In genomic region chr10:80054911-80055310, GRCm38 (mm10) we compare ENCODE assay signal across 8 mouse cellular contexts. TPM values are rescaled to one million over a fixed set of nuclear protein-coding genes. Genes with fewer than 3 reads are reported as not detected.
DNase-seq lines count a peak whose midpoint lies in the region; ATAC-seq and TF ChIP-seq lines count a peak whose summit lies in the region.
"Not testable (repeated sequence)": the region's sequence is repeated elsewhere in the genome, so short reads cannot be mapped to it uniquely, and the experiment has no call there.

No protein-coding gene starts in this region.

- TF ChIP-seq CTCF in G1E (IDR thresholded peaks at IDR 0.05; ENCODE audit: low read depth, low read length); forebrain, postnatal 0 days (IDR thresholded peaks at IDR 0.05; ENCODE audit: low read depth); kidney, postnatal 0 days (IDR thresholded peaks at IDR 0.05; ENCODE audit: low read depth): not testable (repeated sequence)

- peak overlapping the region; percentile 23; the same call in 1 of the 2 replicates for H3K9ac ChIP-seq in embryonic facial prominence, embryonic 11.5 days (replicated peaks; ENCODE audit: low read length)
- peak overlapping the region; percentile 95 for H3K9ac ChIP-seq in forebrain, postnatal 0 days
- H3K9ac ChIP-seq in hindbrain, embryonic 13.5 days: peak overlapping the region; percentile 97
- peak overlapping the region; percentile 96 for H3K9ac ChIP-seq in kidney, postnatal 0 days (ENCODE audit: low read depth, low read length)
- H3K9ac ChIP-seq in liver, embryonic 15.5 days: peak overlapping the region; percentile 100
- H3K9ac ChIP-seq in midbrain, embryonic 14.5 days (replicated peaks; ENCODE audit: low read length): peak overlapping the region; percentile 96
- not testable (repeated sequence) for H3K9ac ChIP-seq in stomach, embryonic 15.5 days

- not testable (repeated sequence) for ATAC-seq in G1E (ENCODE audit: extremely low read depth, insufficient number of reproducible peaks, low FRiP score, poor library complexity, severe bottlenecking); embryonic facial prominence, embryonic 11.5 days (replicated peaks; ENCODE audit: insufficient number of reproducible peaks, low FRiP score, low TSS enrichment, low read depth); forebrain, postnatal 0 days; hindbrain, embryonic 13.5 days (ENCODE audit: low FRiP score); kidney, postnatal 0 days (replicated peaks; ENCODE audit: low FRiP score, low read depth); liver, embryonic 15.5 days (ENCODE audit: insufficient read depth); midbrain, embryonic 14.5 days (ENCODE audit: low FRiP score, low TSS enrichment); stomach, embryonic 15.5 days (ENCODE audit: insufficient read depth, low FRiP score, low read depth)

- H3K9me3 ChIP-seq in G1E (replicated peaks); embryonic facial prominence, embryonic 11.5 days (replicated peaks; ENCODE audit: control insufficient read depth, low read length); forebrain, postnatal 0 days (ENCODE audit: low read length); hindbrain, embryonic 13.5 days; kidney, postnatal 0 days (replicated peaks; ENCODE audit: low read length); liver, embryonic 15.5 days (replicated peaks); midbrain, embryonic 14.5 days (ENCODE audit: control insufficient read depth, low read length); stomach, embryonic 15.5 days: not testable (repeated sequence)

- not testable (repeated sequence) for H3K27ac ChIP-seq in embryonic facial prominence, embryonic 11.5 days (replicated peaks; ENCODE audit: low read depth, low read length); midbrain, embryonic 14.5 days (replicated peaks; ENCODE audit: low read depth, low read length); stomach, embryonic 15.5 days
- 0 out of 2 replicates have a peak overlapping the region, but pooled peaks have one; percentile 15 for H3K27ac ChIP-seq in forebrain, postnatal 0 days (ENCODE audit: low read depth, low read length)
- peak overlapping the region; percentile 98 for H3K27ac ChIP-seq in hindbrain, embryonic 13.5 days
- peak overlapping the region; percentile 100; the same call in 1 of the 2 replicates for H3K27ac ChIP-seq in kidney, postnatal 0 days
- H3K27ac ChIP-seq in liver, embryonic 15.5 days (replicated peaks): peak overlapping the region; percentile 99; the same call in 1 of the 2 replicates

- H3K27me3 ChIP-seq in G1E (ENCODE audit: insufficient read depth, low read length); embryonic facial prominence, embryonic 11.5 days (ENCODE audit: control insufficient read depth, insufficient read depth, low read length); forebrain, postnatal 0 days (ENCODE audit: insufficient read depth, low read length); hindbrain, embryonic 13.5 days; kidney, postnatal 0 days (ENCODE audit: insufficient read depth, low read length); liver, embryonic 15.5 days; midbrain, embryonic 14.5 days (ENCODE audit: control insufficient read depth, insufficient read depth, low read length); stomach, embryonic 15.5 days (replicated peaks): not testable (repeated sequence)

- H3K4me3 ChIP-seq in G1E (ENCODE audit: low read depth, low read length): peak overlapping the region; percentile 85
- peak overlapping the region; percentile 65; the same call in 1 of the 2 replicates for H3K4me3 ChIP-seq in embryonic facial prominence, embryonic 11.5 days (ENCODE audit: low read depth, low read length)
- peak overlapping the region; percentile 93 for H3K4me3 ChIP-seq in forebrain, postnatal 0 days (ENCODE audit: low read depth, low read length)
- H3K4me3 ChIP-seq in hindbrain, embryonic 13.5 days: peak overlapping the region; percentile 87
- peak overlapping the region; percentile 71 for H3K4me3 ChIP-seq in kidney, postnatal 0 days (replicated peaks; ENCODE audit: low read depth, low read length)
- H3K4me3 ChIP-seq in liver, embryonic 15.5 days (replicated peaks): peak overlapping the region; percentile 97
- peak overlapping the region; percentile 83 for H3K4me3 ChIP-seq in midbrain, embryonic 14.5 days (replicated peaks; ENCODE audit: low read depth, low read length)
- peak overlapping the region; percentile 81 for H3K4me3 ChIP-seq in stomach, embryonic 15.5 days (replicated peaks)

- peaks cover 74% of the 10 kb centered on the region for H3K4me1 ChIP-seq in G1E (ENCODE audit: insufficient read depth, low read depth, low read length)
- not testable (repeated sequence) for H3K4me1 ChIP-seq in embryonic facial prominence, embryonic 11.5 days (ENCODE audit: control insufficient read depth, insufficient read depth, low read length); forebrain, postnatal 0 days (ENCODE audit: insufficient read depth)
- peaks cover 28% of the 10 kb centered on the region for H3K4me1 ChIP-seq in hindbrain, embryonic 13.5 days (replicated peaks)
- peaks cover 25% of the 10 kb centered on the region for H3K4me1 ChIP-seq in kidney, postnatal 0 days (replicated peaks; ENCODE audit: insufficient read depth, low read length)
- H3K4me1 ChIP-seq in liver, embryonic 15.5 days (replicated peaks): peaks cover 61% of the 10 kb centered on the region
- peaks cover 13% of the 10 kb centered on the region; the same call in 1 of the 2 replicates for H3K4me1 ChIP-seq in midbrain, embryonic 14.5 days (ENCODE audit: control insufficient read depth, insufficient read depth, low read length)
- peaks cover 28% of the 10 kb centered on the region for H3K4me1 ChIP-seq in stomach, embryonic 15.5 days

- peak overlapping the region; percentile 61 for H3K4me2 ChIP-seq in embryonic facial prominence, embryonic 11.5 days (ENCODE audit: low read depth, low read length)
- peak overlapping the region; percentile 77 for H3K4me2 ChIP-seq in forebrain, postnatal 0 days (ENCODE audit: low read depth)
- H3K4me2 ChIP-seq in hindbrain, embryonic 13.5 days: peak overlapping the region; percentile 80
- H3K4me2 ChIP-seq in kidney, postnatal 0 days (ENCODE audit: low read length): peak overlapping the region; percentile 71
- peak overlapping the region; percentile 83 for H3K4me2 ChIP-seq in liver, embryonic 15.5 days
- H3K4me2 ChIP-seq in midbrain, embryonic 14.5 days (ENCODE audit: low read length): peak overlapping the region; percentile 83
- H3K4me2 ChIP-seq in stomach, embryonic 15.5 days: peak overlapping the region; percentile 77

- 48% methylated on average over 3 of the region's 3 CpGs for WGBS in embryonic facial prominence, embryonic 11.5 days
- WGBS in forebrain, postnatal 0 days: 21% methylated on average over 3 of the region's 3 CpGs
- 21% methylated on average over 3 of the region's 3 CpGs for WGBS in hindbrain, embryonic 13.5 days
- WGBS in kidney, postnatal 0 days: 9% methylated on average over 3 of the region's 3 CpGs
- 13% methylated on average over 3 of the region's 3 CpGs for WGBS in liver, embryonic 15.5 days (ENCODE audit: insufficient replicate concordance)
- 15% methylated on average over 3 of the region's 3 CpGs for WGBS in midbrain, embryonic 14.5 days
- 18% methylated on average over 3 of the region's 3 CpGs for WGBS in stomach, embryonic 15.5 days

- peaks cover 54% of the 10 kb centered on the region for H3K36me3 ChIP-seq in G1E (replicated peaks)
- not testable (repeated sequence) for H3K36me3 ChIP-seq in embryonic facial prominence, embryonic 11.5 days (replicated peaks; ENCODE audit: control insufficient read depth, insufficient read depth, low read depth, low read length)
- H3K36me3 ChIP-seq in forebrain, postnatal 0 days (ENCODE audit: insufficient read depth): peaks cover 40% of the 10 kb centered on the region
- H3K36me3 ChIP-seq in hindbrain, embryonic 13.5 days: peaks cover 43% of the 10 kb centered on the region
- peaks cover 27% of the 10 kb centered on the region for H3K36me3 ChIP-seq in kidney, postnatal 0 days (ENCODE audit: insufficient read depth, low read length)
- peaks cover 52% of the 10 kb centered on the region for H3K36me3 ChIP-seq in liver, embryonic 15.5 days (replicated peaks)
- peaks cover 44% of the 10 kb centered on the region for H3K36me3 ChIP-seq in midbrain, embryonic 14.5 days (ENCODE audit: control insufficient read depth, insufficient read depth, low read length)
- peaks cover 29% of the 10 kb centered on the region for H3K36me3 ChIP-seq in stomach, embryonic 15.5 days

- not testable (repeated sequence) for DNase-seq in G1E (ENCODE audit: low spot score); embryonic facial prominence, embryonic 11.5 days (ENCODE audit: low spot score); forebrain, postnatal 0 days; kidney, postnatal 0 days (ENCODE audit: low spot score); midbrain, embryonic 14.5 days

RNA-seq across cellular contexts. Expression of gene Gpx4, which starts 7.9 kb away (rescaled TPM):
- total RNA-seq in G1E (2014; fragmentation: Nextera tagmentation): 274 and 290 TPM in 2 replicates
- total RNA-seq in G1E (2017): 767 and 808 TPM in 2 replicates
- 1,138 and 1,173 TPM in 2 replicates for polyA plus RNA-seq in G1E (2012)
- polyA plus RNA-seq in embryonic facial prominence, embryonic 11.5 days (2014; fragmentation: Nextera tagmentation; extraction: Ambion mirVana): 515 and 565 TPM in 2 replicates
- total RNA-seq in forebrain, postnatal 0 days (2014; rRNA removed): 401 and 478 TPM in 2 replicates
- polyA plus RNA-seq in forebrain, postnatal 0 days (2015; fragmentation: Nextera tagmentation; extraction: Ambion mirVana): 644 and 800 TPM in 2 replicates
- 509 and 531 TPM in 2 replicates for polyA plus RNA-seq in hindbrain, embryonic 13.5 days (2015; fragmentation: Nextera tagmentation; extraction: Ambion mirVana)
- 901 and 946 TPM in 2 replicates for polyA plus RNA-seq in kidney, postnatal 0 days (2015; fragmentation: Nextera tagmentation; extraction: Ambion mirVana)
- 603 and 658 TPM in 2 replicates for polyA plus RNA-seq in liver, embryonic 15.5 days (2015; fragmentation: Nextera tagmentation; extraction: Ambion mirVana)
- polyA plus RNA-seq in midbrain, embryonic 14.5 days (2014; fragmentation: Nextera tagmentation; extraction: Ambion mirVana): 508 and 543 TPM in 2 replicates
- polyA plus RNA-seq in stomach, embryonic 15.5 days (2015; fragmentation: Nextera tagmentation; extraction: Ambion mirVana): 500 and 567 TPM in 2 replicates

RNA-seq across cellular contexts. Expression of gene Polr2e, which starts 15.3 kb away (rescaled TPM):
- 74.3 and 90.2 TPM in 2 replicates for total RNA-seq in G1E (2014; fragmentation: Nextera tagmentation)
- 54.6 TPM in 2 replicates for total RNA-seq in G1E (2017)
- polyA plus RNA-seq in G1E (2012): 148 and 206 TPM in 2 replicates
- 266 and 287 TPM in 2 replicates for polyA plus RNA-seq in embryonic facial prominence, embryonic 11.5 days (2014; fragmentation: Nextera tagmentation; extraction: Ambion mirVana)
- 104 and 129 TPM in 2 replicates for total RNA-seq in forebrain, postnatal 0 days (2014; rRNA removed)
- 168 and 184 TPM in 2 replicates for polyA plus RNA-seq in forebrain, postnatal 0 days (2015; fragmentation: Nextera tagmentation; extraction: Ambion mirVana)
- polyA plus RNA-seq in hindbrain, embryonic 13.5 days (2015; fragmentation: Nextera tagmentation; extraction: Ambion mirVana): 150 and 154 TPM in 2 replicates
- polyA plus RNA-seq in kidney, postnatal 0 days (2015; fragmentation: Nextera tagmentation; extraction: Ambion mirVana): 208 and 210 TPM in 2 replicates
- polyA plus RNA-seq in liver, embryonic 15.5 days (2015; fragmentation: Nextera tagmentation; extraction: Ambion mirVana): 81.3 and 84.4 TPM in 2 replicates
- 157 and 167 TPM in 2 replicates for polyA plus RNA-seq in midbrain, embryonic 14.5 days (2014; fragmentation: Nextera tagmentation; extraction: Ambion mirVana)
- 188 and 199 TPM in 2 replicates for polyA plus RNA-seq in stomach, embryonic 15.5 days (2015; fragmentation: Nextera tagmentation; extraction: Ambion mirVana)

RNA-seq across cellular contexts. Expression of gene Arhgap45, which starts 38.5 kb away (rescaled TPM):
- total RNA-seq in G1E (2014; fragmentation: Nextera tagmentation): 56.7 and 59.4 TPM in 2 replicates
- 104 and 113 TPM in 2 replicates for total RNA-seq in G1E (2017)
- polyA plus RNA-seq in G1E (2012): 179 and 186 TPM in 2 replicates
- 5.2 and 6.7 TPM in 2 replicates for polyA plus RNA-seq in embryonic facial prominence, embryonic 11.5 days (2014; fragmentation: Nextera tagmentation; extraction: Ambion mirVana)
- total RNA-seq in forebrain, postnatal 0 days (2014; rRNA removed): 2.3 and 2.4 TPM in 2 replicates
- polyA plus RNA-seq in forebrain, postnatal 0 days (2015; fragmentation: Nextera tagmentation; extraction: Ambion mirVana): 1.2 and 1.7 TPM in 2 replicates
- 2.5 and 2.8 TPM in 2 replicates for polyA plus RNA-seq in hindbrain, embryonic 13.5 days (2015; fragmentation: Nextera tagmentation; extraction: Ambion mirVana)
- 4.0 and 4.6 TPM in 2 replicates for polyA plus RNA-seq in kidney, postnatal 0 days (2015; fragmentation: Nextera tagmentation; extraction: Ambion mirVana)
- polyA plus RNA-seq in liver, embryonic 15.5 days (2015; fragmentation: Nextera tagmentation; extraction: Ambion mirVana): 15.7 and 18.2 TPM in 2 replicates
- polyA plus RNA-seq in midbrain, embryonic 14.5 days (2014; fragmentation: Nextera tagmentation; extraction: Ambion mirVana): 0.39 and 1.4 TPM in 2 replicates
- polyA plus RNA-seq in stomach, embryonic 15.5 days (2015; fragmentation: Nextera tagmentation; extraction: Ambion mirVana): 9.1 and 10.0 TPM in 2 replicates

RNA-seq across cellular contexts. Expression of gene Sbno2, which starts 50.5 kb away (rescaled TPM):
- total RNA-seq in G1E (2014; fragmentation: Nextera tagmentation) (24.7 and 34.2 TPM in 2 replicates), G1E (2017) (18.0 and 18.1 TPM in 2 replicates)
- 34.8 and 37.4 TPM in 2 replicates for polyA plus RNA-seq in G1E (2012)
- polyA plus RNA-seq in embryonic facial prominence, embryonic 11.5 days (2014; fragmentation: Nextera tagmentation; extraction: Ambion mirVana): 5.6 and 6.6 TPM in 2 replicates
- total RNA-seq in forebrain, postnatal 0 days (2014; rRNA removed): 19.2 and 24.2 TPM in 2 replicates
- 4.6 and 6.8 TPM in 2 replicates for polyA plus RNA-seq in forebrain, postnatal 0 days (2015; fragmentation: Nextera tagmentation; extraction: Ambion mirVana)
- 13.6 and 14.4 TPM in 2 replicates for polyA plus RNA-seq in hindbrain, embryonic 13.5 days (2015; fragmentation: Nextera tagmentation; extraction: Ambion mirVana)
- polyA plus RNA-seq in kidney, postnatal 0 days (2015; fragmentation: Nextera tagmentation; extraction: Ambion mirVana): 9.6 and 10.5 TPM in 2 replicates
- polyA plus RNA-seq in liver, embryonic 15.5 days (2015; fragmentation: Nextera tagmentation; extraction: Ambion mirVana): 10.4 and 12.3 TPM in 2 replicates
- 13.2 and 13.3 TPM in 2 replicates for polyA plus RNA-seq in midbrain, embryonic 14.5 days (2014; fragmentation: Nextera tagmentation; extraction: Ambion mirVana)
- polyA plus RNA-seq in stomach, embryonic 15.5 days (2015; fragmentation: Nextera tagmentation; extraction: Ambion mirVana): 14.8 and 15.9 TPM in 2 replicates

RNA-seq across cellular contexts. Expression of gene Abca7, which starts 58.6 kb away (rescaled TPM):
- 17.4 and 35.9 TPM in 2 replicates for total RNA-seq in G1E (2014; fragmentation: Nextera tagmentation)
- 12.1 and 15.2 TPM in 2 replicates for total RNA-seq in G1E (2017)
- polyA plus RNA-seq in G1E (2012): 21.1 and 21.6 TPM in 2 replicates
- 0.98 and 1.3 TPM in 2 replicates for polyA plus RNA-seq in embryonic facial prominence, embryonic 11.5 days (2014; fragmentation: Nextera tagmentation; extraction: Ambion mirVana)
- total RNA-seq in forebrain, postnatal 0 days (2014; rRNA removed): 6.1 and 6.2 TPM in 2 replicates
- polyA plus RNA-seq in forebrain, postnatal 0 days (2015; fragmentation: Nextera tagmentation; extraction: Ambion mirVana): 1.1 TPM in 2 replicates
- polyA plus RNA-seq in hindbrain, embryonic 13.5 days (2015; fragmentation: Nextera tagmentation; extraction: Ambion mirVana): 5.2 and 6.1 TPM in 2 replicates
- polyA plus RNA-seq in kidney, postnatal 0 days (2015; fragmentation: Nextera tagmentation; extraction: Ambion mirVana): 2.4 and 2.6 TPM in 2 replicates
- polyA plus RNA-seq in liver, embryonic 15.5 days (2015; fragmentation: Nextera tagmentation; extraction: Ambion mirVana): 7.5 and 9.0 TPM in 2 replicates
- polyA plus RNA-seq in midbrain, embryonic 14.5 days (2014; fragmentation: Nextera tagmentation; extraction: Ambion mirVana): 3.7 and 4.1 TPM in 2 replicates
- polyA plus RNA-seq in stomach, embryonic 15.5 days (2015; fragmentation: Nextera tagmentation; extraction: Ambion mirVana): 4.2 and 4.8 TPM in 2 replicates
